Mouse (Mus musculus) heart, adult 18-20 months (tissue): Measurements from ENCODE around the gene Pacrg. TPM values are rescaled to one million over a fixed set of nuclear protein-coding genes. Genes with fewer than 3 reads are reported as not detected.

Source experiments
- DNase-seq, 2 experiments: peaks; one replicate each; pipeline ENCODE4 v3.0.0; 2021 to 2022; ENCODE audit warnings: mixed read lengths in 1 of 2
- total RNA-seq, 2 experiments: library from RNA; stranded (reverse); gene quantifications; 2 replicates each; pipeline ENCODE4 v1.2.3; 2021

Gene Pacrg
- total RNA-seq, 2 experiments from 2014 or later, result 1.1 to 2.1 TPM

- DNase-seq, result no peak
Observed at GRCm38 (mm10) chr17:10624699-10625424, 215.2 kb downstream of the Pacrg start.

GRCm38 (mm10) chr17:10620621-10621020, 219.5 kb downstream of the Pacrg start:
- DNase-seq, result no peak

GRCm38 (mm10) chr17:10619881-10620280, 220.2 kb downstream of the Pacrg start:
- no peak for DNase-seq

GRCm38 (mm10) chr17:10617656-10618055, 222.5 kb downstream of the Pacrg start:
- DNase-seq, result no peak

- no peak for DNase-seq
Observed at GRCm38 (mm10) chr17:10615611-10616010, 224.5 kb downstream of the Pacrg start.

GRCm38 (mm10) chr17:10614696-10615095, 225.4 kb downstream of the Pacrg start:
- no peak for DNase-seq

- DNase-seq, result no peak
Observed at GRCm38 (mm10) chr17:10611626-10612025, 228.5 kb downstream of the Pacrg start.

GRCm38 (mm10) chr17:10608146-10608545, 232.0 kb downstream of the Pacrg start:
- DNase-seq, result no peak

- DNase-seq, result no peak
Observed at GRCm38 (mm10) chr17:10606090-10606489, 234.0 kb downstream of the Pacrg start.

GRCm38 (mm10) chr17:10597741-10598140, 242.4 kb downstream of the Pacrg start:
- DNase-seq, result no peak

GRCm38 (mm10) chr17:10589604-10590003, 250.5 kb downstream of the Pacrg start:
- no peak for DNase-seq

GRCm38 (mm10) chr17:10588922-10589400, 251.2 kb downstream of the Pacrg start:
- no peak for DNase-seq

GRCm38 (mm10) chr17:10583301-10583700, 256.8 kb downstream of the Pacrg start:
- no peak for DNase-seq

GRCm38 (mm10) chr17:10575306-10575705, 264.8 kb downstream of the Pacrg start:
- no peak for DNase-seq

- no peak for DNase-seq
Observed at GRCm38 (mm10) chr17:10572436-10572835, 267.7 kb downstream of the Pacrg start.

GRCm38 (mm10) chr17:10569270-10569669, 270.8 kb downstream of the Pacrg start:
- DNase-seq, result no peak

- DNase-seq, result no peak
Observed at GRCm38 (mm10) chr17:10567411-10567810, 272.7 kb downstream of the Pacrg start.

GRCm38 (mm10) chr17:10564191-10564590, 275.9 kb downstream of the Pacrg start:
- no peak for DNase-seq

GRCm38 (mm10) chr17:10562871-10563270, 277.2 kb downstream of the Pacrg start:
- no peak for DNase-seq

- DNase-seq, result no peak
Observed at GRCm38 (mm10) chr17:10560053-10560452, 280.1 kb downstream of the Pacrg start.

GRCm38 (mm10) chr17:10558671-10559070, 281.4 kb downstream of the Pacrg start:
- DNase-seq, result peak in 1 of 2 experiments; percentile 21

- no peak for DNase-seq
Observed at GRCm38 (mm10) chr17:10552295-10553056, 287.6 kb downstream of the Pacrg start.

- DNase-seq, result no peak
Observed at GRCm38 (mm10) chr17:10550781-10551520, 289.2 kb downstream of the Pacrg start.
